In genomic region chr1:121277466-121277865, GRCm38 (mm10) we compare ENCODE assay signal across 25 mouse cellular contexts. TPM values are rescaled to one million over a fixed set of nuclear protein-coding genes. Genes with fewer than 3 reads are reported as not detected.
DNase-seq lines count a peak whose midpoint lies in the region; ATAC-seq lines count a peak whose summit lies in the region.
"Had no signal": no experiment of that assay in that cellular context is flagged by ENCODE, and none has a peak within 500 bp of the region (broad histone marks: within the 10 kb centered on the region; RNA-seq: fewer than 3 reads in every experiment).

No protein-coding gene starts in this region.

- no peaks in the 10 kb centered on the region for H3K9me3 ChIP-seq in heart, embryonic 10.5 days
- no peaks in the 10 kb centered on the region for H3K9me3 ChIP-seq in intestine, embryonic 15.5 days
- H3K9me3 ChIP-seq: embryonic facial prominence, embryonic 13.5 days; embryonic facial prominence, embryonic 15.5 days; forebrain, embryonic 10.5 days; forebrain, embryonic 12.5 days had no signal

- H3K9ac ChIP-seq in intestine, embryonic 15.5 days, result no peak overlapping the region
- H3K9ac ChIP-seq: embryonic facial prominence, embryonic 13.5 days; embryonic facial prominence, embryonic 15.5 days; forebrain, embryonic 12.5 days had no signal

- no peak overlapping the region for H3K4me3 ChIP-seq in heart, embryonic 10.5 days
- no peak overlapping the region for H3K4me3 ChIP-seq in intestine, embryonic 15.5 days (replicated peaks)
- H3K4me3 ChIP-seq: embryonic facial prominence, embryonic 13.5 days; embryonic facial prominence, embryonic 15.5 days; erythroblast, embryonic 14.5 days; forebrain, embryonic 10.5 days; forebrain, embryonic 12.5 days had no signal

- H3K4me1 ChIP-seq in heart, embryonic 10.5 days, result no peaks in the 10 kb centered on the region
- H3K4me1 ChIP-seq in intestine, embryonic 15.5 days (replicated peaks), result no peaks in the 10 kb centered on the region
- H3K4me1 ChIP-seq: embryonic facial prominence, embryonic 13.5 days; embryonic facial prominence, embryonic 15.5 days; forebrain, embryonic 10.5 days; forebrain, embryonic 12.5 days had no signal

- H3K36me3 ChIP-seq in heart, embryonic 10.5 days, result no peaks in the 10 kb centered on the region
- no peaks in the 10 kb centered on the region for H3K36me3 ChIP-seq in intestine, embryonic 15.5 days
- H3K36me3 ChIP-seq: embryonic facial prominence, embryonic 13.5 days; embryonic facial prominence, embryonic 15.5 days; forebrain, embryonic 10.5 days; forebrain, embryonic 12.5 days; G1E had no signal

- no peak overlapping the region for H3K27ac ChIP-seq in heart, embryonic 10.5 days
- no peak overlapping the region for H3K27ac ChIP-seq in intestine, embryonic 15.5 days
- H3K27ac ChIP-seq: embryonic facial prominence, embryonic 13.5 days; embryonic facial prominence, embryonic 15.5 days; forebrain, embryonic 10.5 days; forebrain, embryonic 12.5 days had no signal

- 81% methylated on average over 4 of the region's 4 CpGs for WGBS in heart, embryonic 10.5 days
- 84% methylated on average over 4 of the region's 4 CpGs for WGBS in intestine, embryonic 15.5 days

- ATAC-seq in CD4-positive, CD25-positive, alpha-beta regulatory T cell, adult 4 months, result no peak
- ATAC-seq in intestine, embryonic 15.5 days, result no peak
- ATAC-seq: forebrain, embryonic 14.5 days; forebrain, embryonic 16.5 days; Patski had no signal

- DNase-seq in CD4-positive, CD25-positive, alpha-beta regulatory T cell, adult 2 months (ENCODE audit: low read depth, low spot score), result peak; percentile 3
- peak; percentile 19 for DNase-seq in heart, embryonic 10.5 days (ENCODE audit: low spot score)
- no peak for DNase-seq in heart, adult 9 months (ENCODE audit: low spot score in 2 of 2)
- peak; percentile 25 for DNase-seq in brain, adult 2 months (ENCODE audit: low read depth, low spot score)
- DNase-seq in cerebellum, adult 8-10 months, result no peak
- DNase-seq: adrenal gland, adult 2 months; adrenal gland, postnatal 10 days; adrenal gland, postnatal 25 days; cerebellum, adult 11-12 months; cerebellum, adult 2 months; cerebellum, adult 9-11 months; cerebellum, postnatal 14 days; cerebellum, postnatal 36 days; embryo, embryonic 11 days had no signal

- H3K27me3 ChIP-seq in heart, embryonic 10.5 days (ENCODE audit: insufficient read depth, poor library complexity, severe bottlenecking), result no peaks in the 10 kb centered on the region
- H3K27me3 ChIP-seq in intestine, embryonic 15.5 days (replicated peaks), result no peaks in the 10 kb centered on the region
- H3K27me3 ChIP-seq: embryonic facial prominence, embryonic 13.5 days; embryonic facial prominence, embryonic 15.5 days; forebrain, embryonic 12.5 days; Patski had no signal

- no peak overlapping the region for H3K4me2 ChIP-seq in intestine, embryonic 15.5 days (replicated peaks)
- H3K4me2 ChIP-seq: embryonic facial prominence, embryonic 13.5 days; embryonic facial prominence, embryonic 15.5 days; forebrain, embryonic 12.5 days had no signal

RNA-seq across cellular contexts. Expression of gene Insig2, which starts 54.9 kb away (rescaled TPM):
- 10 to 100 TPM; 37.0 to 58.8 TPM for polyA plus RNA-seq in CD4-positive, CD25-positive, alpha-beta regulatory T cell, adult 4 months (2017; shearing (Covaris generic))
- polyA plus RNA-seq in heart, embryonic 10.5 days (2016; fragmentation: Nextera tagmentation; extraction: Ambion mirVana), result 24.5 and 25.9 TPM in 2 replicates
- polyA plus RNA-seq in intestine, embryonic 15.5 days (2015; fragmentation: Nextera tagmentation; extraction: Ambion mirVana), result 25.6 and 31.9 TPM in 2 replicates

Comparison
In these comparisons a context has a peak if more than half of its experiments do, and no peak if none do; other contexts are left out.
1. DNase-seq: peak in CD4-positive, CD25-positive, alpha-beta regulatory T cell, adult 2 months (single experiment), heart, embryonic 10.5 days (single experiment) and brain, adult 2 months (single experiment); none in heart, adult 9 months (0 of 2) and cerebellum, adult 8-10 months (single experiment).